Mouse (Mus musculus): ENCODE data around the gene Ttc7b. TPM values are rescaled to one million over a fixed set of nuclear protein-coding genes. Genes with fewer than 3 reads are reported as not detected.

Gene Ttc7b
- total RNA-seq, 2 experiments from 2014 or later, result 76.2 to 88.0 TPM

- intact Hi-C loops (cut with DNase I), result no loop called here
- peak; percentile 82 for DNase-seq
These were observed 231.1 kb downstream of the Ttc7b start for GRCm38 (mm10) chr12:100289267-100290177.

GRCm38 (mm10) chr12:100288018-100288417 is 232.6 kb downstream of the Ttc7b start:
- intact Hi-C loops (cut with DNase I), result no loop called here
- DNase-seq, result no peak

- intact Hi-C loops (cut with DNase I), result no loop called here
- DNase-seq, result no peak
These were observed 233.1 kb downstream of the Ttc7b start for GRCm38 (mm10) chr12:100287565-100287964.

GRCm38 (mm10) chr12:100283283-100283682 is 237.3 kb downstream of the Ttc7b start:
- no peak for DNase-seq
- intact Hi-C loops (cut with DNase I), result no loop called here

GRCm38 (mm10) chr12:100282025-100282885 is 238.4 kb downstream of the Ttc7b start:
- DNase-seq, result peak in 1 of 2 experiments; percentile 27
- intact Hi-C loops (cut with DNase I), result no loop called here

- intact Hi-C loops (cut with DNase I), result no loop called here
- DNase-seq, result peak; percentile 49 to 61
These were observed 239.4 kb downstream of the Ttc7b start for GRCm38 (mm10) chr12:100280972-100281794.

GRCm38 (mm10) chr12:100279898-100280297 is 240.7 kb downstream of the Ttc7b start:
- intact Hi-C loops (cut with DNase I), result no loop called here
- no peak for DNase-seq

GRCm38 (mm10) chr12:100278358-100278757 is 242.3 kb downstream of the Ttc7b start:
- intact Hi-C loops (cut with DNase I), result no loop called here
- no peak for DNase-seq

- intact Hi-C loops (cut with DNase I), result loop anchor here (2.0 kb wide), 1 partner anchor 75 kb away; no protein-coding TSS in a partner anchor
These were observed 243.1 kb downstream of the Ttc7b start for GRCm38 (mm10) chr12:100277534-100277905.

GRCm38 (mm10) chr12:100276607-100277533 is 243.8 kb downstream of the Ttc7b start:
- intact Hi-C loops (cut with DNase I), result loop anchor here (2.0 kb wide), 1 partner anchor 74 kb away; no protein-coding TSS in a partner anchor
- peak; percentile 73 to 81 for DNase-seq

More at GRCm38 (mm10) chr12:100277534-100277905, 243.1 kb downstream of the Ttc7b start:
- no peak for DNase-seq

- peak; percentile 88 to 90 for DNase-seq
- intact Hi-C loops (cut with DNase I), result loop anchor here (2.0 kb wide), 1 partner anchor 73 kb away; no protein-coding TSS in a partner anchor
These were observed 244.8 kb downstream of the Ttc7b start for GRCm38 (mm10) chr12:100275850-100276249.

- intact Hi-C loops (cut with DNase I), result no loop called here
- DNase-seq, result no peak
These were observed 247.6 kb downstream of the Ttc7b start for GRCm38 (mm10) chr12:100273033-100273432.

GRCm38 (mm10) chr12:100269967-100270662 is 250.5 kb downstream of the Ttc7b start:
- no peak for DNase-seq
- intact Hi-C loops (cut with DNase I), result no loop called here

- peak; percentile 61 to 65 for DNase-seq
- intact Hi-C loops (cut with DNase I), result no loop called here
These were observed 252.6 kb downstream of the Ttc7b start for GRCm38 (mm10) chr12:100268011-100268410.

- DNase-seq, result peak; percentile 54 to 60
- intact Hi-C loops (cut with DNase I), result no loop called here
These were observed 254.9 kb downstream of the Ttc7b start for GRCm38 (mm10) chr12:100265546-100266309.

GRCm38 (mm10) chr12:100264941-100265340 is 255.7 kb downstream of the Ttc7b start:
- intact Hi-C loops (cut with DNase I), result no loop called here
- no peak for DNase-seq

GRCm38 (mm10) chr12:100262846-100263245 is 257.8 kb downstream of the Ttc7b start:
- no peak for DNase-seq
- intact Hi-C loops (cut with DNase I), result no loop called here

GRCm38 (mm10) chr12:100261761-100262160 is 258.9 kb downstream of the Ttc7b start:
- intact Hi-C loops (cut with DNase I), result no loop called here
- DNase-seq, result no peak
